Mouse (Mus musculus) CD4-positive, CD25-positive, alpha-beta regulatory T cell, adult 4 months (primary cell): Measurements from ENCODE around the gene Spaca4. TPM values are rescaled to one million over a fixed set of nuclear protein-coding genes. Genes with fewer than 3 reads are reported as not detected.
A peak's percentile ranks its signal among the peaks of the same experiment; 100 is the strongest.

Experiments
- ATAC-seq: one replicate; pipeline ENCODE4 v1.8.0; 2017
- polyA plus RNA-seq, 2 experiments: library from polyadenylated mRNA; unstranded; fragments of 100-300 nt; shearing (Covaris generic); gene quantifications; one replicate each; pipeline ENCODE4 v1.2.1; 2017

The Spaca4 gene
- not detected for polyA plus RNA-seq

- ATAC-seq = no peak
Observed at GRCm38 (mm10) chr7:45725713-45726112, at the start of gene Spaca4. Gene Spaca4, minus strand, starts transcription at chr7:45725813.

- no peak for ATAC-seq
Observed at GRCm38 (mm10) chr7:45775237-45775636, 49.6 kb upstream of the Spaca4 start.

GRCm38 (mm10) chr7:45771101-45771500 lies 45.5 kb upstream of the Spaca4 start:
- ATAC-seq = no peak

- no peak for ATAC-seq
Observed at GRCm38 (mm10) chr7:45770427-45771082, 44.9 kb upstream of the Spaca4 start.

- no peak for ATAC-seq
Observed at GRCm38 (mm10) chr7:45767500-45767899, 41.9 kb upstream of the Spaca4 start.

- ATAC-seq = no peak
Observed at GRCm38 (mm10) chr7:45766764-45767163, 41.2 kb upstream of the Spaca4 start.

- peak; percentile 96 for ATAC-seq
Observed at GRCm38 (mm10) chr7:45765995-45766394, 40.4 kb upstream of the Spaca4 start.

GRCm38 (mm10) chr7:45760151-45760550 lies 34.5 kb upstream of the Spaca4 start:
- no peak for ATAC-seq

- ATAC-seq = no peak
Observed at GRCm38 (mm10) chr7:45759400-45759799, 33.8 kb upstream of the Spaca4 start.

GRCm38 (mm10) chr7:45755703-45756102 lies 30.1 kb upstream of the Spaca4 start:
- no peak for ATAC-seq

- no peak for ATAC-seq
Observed at GRCm38 (mm10) chr7:45750162-45750561, 24.5 kb upstream of the Spaca4 start.

- ATAC-seq = no peak
Observed at GRCm38 (mm10) chr7:45749401-45749800, 23.8 kb upstream of the Spaca4 start.

GRCm38 (mm10) chr7:45748110-45748509 lies 22.5 kb upstream of the Spaca4 start:
- ATAC-seq = no peak

GRCm38 (mm10) chr7:45747450-45747849 lies 21.8 kb upstream of the Spaca4 start:
- no peak for ATAC-seq

- no peak for ATAC-seq
Observed at GRCm38 (mm10) chr7:45746518-45746917, 20.9 kb upstream of the Spaca4 start.

GRCm38 (mm10) chr7:45744387-45744786 lies 18.8 kb upstream of the Spaca4 start:
- no peak for ATAC-seq

GRCm38 (mm10) chr7:45742338-45742737 lies 16.7 kb upstream of the Spaca4 start:
- peak; percentile 56 for ATAC-seq

- peak; percentile 89 for ATAC-seq
Observed at GRCm38 (mm10) chr7:45741777-45742176, 16.2 kb upstream of the Spaca4 start.

- ATAC-seq = no peak
Observed at GRCm38 (mm10) chr7:45741308-45741707, 15.7 kb upstream of the Spaca4 start.

GRCm38 (mm10) chr7:45739820-45740219 lies 14.2 kb upstream of the Spaca4 start:
- no peak for ATAC-seq

- peak; percentile 66 for ATAC-seq
Observed at GRCm38 (mm10) chr7:45739162-45739763, 13.7 kb upstream of the Spaca4 start.

- peak; percentile 99 for ATAC-seq
Observed at GRCm38 (mm10) chr7:45733477-45733876, 7.9 kb upstream of the Spaca4 start.

- no peak for ATAC-seq
Observed at GRCm38 (mm10) chr7:45730727-45731431, 5.3 kb upstream of the Spaca4 start.

- ATAC-seq = no peak
Observed at GRCm38 (mm10) chr7:45727625-45728024, 2.0 kb upstream of the Spaca4 start.
